Mouse (Mus musculus): ENCODE measurements at regions not wholly inside any gene's neighbourhood (a gene's known extent, or its start where the extent isn't known, plus 50 kb on each side); places are given as distances from the start of the nearest gene placed in this dataset.

- peak; percentile 86 for ATAC-seq
These were observed 120.8 kb upstream of the Arhgef26 start for GRCm38 (mm10) chr3:62217335-62217734.

GRCm38 (mm10) chr3:62227697-62228096, 110.4 kb upstream of the Arhgef26 start:
- WGBS, result 71% methylated on average over 2 of the region's 2 CpGs
- no peak for TF ChIP-seq CTCF (IDR thresholded peaks at IDR 0.05; ENCODE audit: low read depth)
- no peak for ATAC-seq

More at GRCm38 (mm10) chr3:62217335-62217734, 120.8 kb upstream of the Arhgef26 start:
- Histone ChIP-seq H3K9ac (no peak overlapping the region), H3K9me3 (ENCODE audit: low read length) (no peaks in the 10 kb centered on the region), H3K36me3 (ENCODE audit: insufficient read depth) (no peaks in the 10 kb centered on the region), H3K4me1 (ENCODE audit: insufficient read depth) (no peaks in the 10 kb centered on the region), H3K4me3 (ENCODE audit: low read depth, low read length) (no peak overlapping the region), H3K4me2 (ENCODE audit: low read depth) (no peak overlapping the region), H3K27me3 (ENCODE audit: insufficient read depth, low read length) (no peaks in the 10 kb centered on the region), H3K27ac (ENCODE audit: low read depth, low read length) (no peak overlapping the region)
- TF ChIP-seq CTCF (IDR thresholded peaks at IDR 0.05; ENCODE audit: low read depth), result no peak
- 65% methylated on average over 1 of the region's 1 CpGs for WGBS
- DNase-seq, result peak; percentile 13

GRCm38 (mm10) chr3:62228156-62228555, 110.0 kb upstream of the Arhgef26 start:
- H3K27me3 ChIP-seq (ENCODE audit: insufficient read depth, low read length), result no peaks in the 10 kb centered on the region
- no peak overlapping the region for H3K9ac ChIP-seq
- H3K4me2 ChIP-seq (ENCODE audit: low read depth), result no peak overlapping the region
- TF ChIP-seq CTCF (IDR thresholded peaks at IDR 0.05; ENCODE audit: low read depth), result no peak
- H3K36me3 ChIP-seq (ENCODE audit: insufficient read depth), result no peaks in the 10 kb centered on the region
- no peaks in the 10 kb centered on the region for H3K9me3 ChIP-seq (ENCODE audit: low read length)
- no peaks in the 10 kb centered on the region for H3K4me1 ChIP-seq (ENCODE audit: insufficient read depth)
- WGBS, result 85% methylated on average over 3 of the region's 3 CpGs
- ATAC-seq, result no peak
- H3K4me3 ChIP-seq (ENCODE audit: low read depth, low read length), result no peak overlapping the region
- DNase-seq, result no peak
- H3K27ac ChIP-seq (ENCODE audit: low read depth, low read length), result no peak overlapping the region

More at GRCm38 (mm10) chr3:62227697-62228096, 110.4 kb upstream of the Arhgef26 start:
- Histone ChIP-seq H3K4me2 (ENCODE audit: low read depth) (no peak overlapping the region), H3K27ac (ENCODE audit: low read depth, low read length) (no peak overlapping the region), H3K4me1 (ENCODE audit: insufficient read depth) (no peaks in the 10 kb centered on the region), H3K4me3 (ENCODE audit: low read depth, low read length) (no peak overlapping the region), H3K36me3 (ENCODE audit: insufficient read depth) (no peaks in the 10 kb centered on the region), H3K9me3 (ENCODE audit: low read length) (no peaks in the 10 kb centered on the region), H3K9ac (no peak overlapping the region), H3K27me3 (ENCODE audit: insufficient read depth, low read length) (no peaks in the 10 kb centered on the region)
- DNase-seq, result no peak

- ATAC-seq, result no peak
- Histone ChIP-seq H3K27ac (ENCODE audit: low read depth, low read length) (no peak overlapping the region), H3K4me2 (ENCODE audit: low read depth) (no peak overlapping the region), H3K36me3 (ENCODE audit: insufficient read depth) (no peaks in the 10 kb centered on the region), H3K27me3 (ENCODE audit: insufficient read depth, low read length) (no peaks in the 10 kb centered on the region), H3K9ac (no peak overlapping the region), H3K4me1 (ENCODE audit: insufficient read depth) (no peaks in the 10 kb centered on the region), H3K4me3 (ENCODE audit: low read depth, low read length) (no peak overlapping the region), H3K9me3 (ENCODE audit: low read length) (no peaks in the 10 kb centered on the region)
- no peak for DNase-seq
- 70% methylated on average over 3 of the region's 3 CpGs for WGBS
- TF ChIP-seq CTCF (IDR thresholded peaks at IDR 0.05; ENCODE audit: low read depth), result no peak
These were observed 97.1 kb upstream of the Arhgef26 start for GRCm38 (mm10) chr3:62241031-62241430.

- no peaks in the 10 kb centered on the region for H3K4me1 ChIP-seq (ENCODE audit: insufficient read depth)
- no peak overlapping the region for H3K4me3 ChIP-seq (ENCODE audit: low read depth, low read length)
- no peak for TF ChIP-seq CTCF (IDR thresholded peaks at IDR 0.05; ENCODE audit: low read depth)
- no peak overlapping the region for H3K9ac ChIP-seq
- H3K36me3 ChIP-seq (ENCODE audit: insufficient read depth), result no peaks in the 10 kb centered on the region
- DNase-seq (peak; percentile 35), ATAC-seq (peak; percentile 73)
- 34% methylated on average over 4 of the region's 4 CpGs for WGBS
- H3K27ac ChIP-seq (ENCODE audit: low read depth, low read length), result no peak overlapping the region
- H3K27me3 ChIP-seq (ENCODE audit: insufficient read depth, low read length), result no peaks in the 10 kb centered on the region
- H3K4me2 ChIP-seq (ENCODE audit: low read depth), result no peak overlapping the region
- H3K9me3 ChIP-seq (ENCODE audit: low read length), result no peaks in the 10 kb centered on the region
These were observed 66.4 kb upstream of the Arhgef26 start for GRCm38 (mm10) chr3:62271703-62272102.

- Histone ChIP-seq H3K9me3 (ENCODE audit: low read length) (no peaks in the 10 kb centered on the region), H3K9ac (no peak overlapping the region), H3K36me3 (ENCODE audit: insufficient read depth) (no peaks in the 10 kb centered on the region), H3K27me3 (ENCODE audit: insufficient read depth, low read length) (no peaks in the 10 kb centered on the region), H3K4me1 (ENCODE audit: insufficient read depth) (no peaks in the 10 kb centered on the region), H3K27ac (ENCODE audit: low read depth, low read length) (no peak overlapping the region), H3K4me3 (ENCODE audit: low read depth, low read length) (no peak overlapping the region), H3K4me2 (ENCODE audit: low read depth) (no peak overlapping the region)
- ATAC-seq (peak; percentile 92), DNase-seq (peak; percentile 32)
- no peak for TF ChIP-seq CTCF (IDR thresholded peaks at IDR 0.05; ENCODE audit: low read depth)
- WGBS, result 50% methylated on average over 3 of the region's 3 CpGs
These were observed 59.9 kb upstream of the Arhgef26 start for GRCm38 (mm10) chr3:62278279-62278678.

GRCm38 (mm10) chr3:62280960-62281359, 57.2 kb upstream of the Arhgef26 start:
- Histone ChIP-seq H3K27me3 (ENCODE audit: insufficient read depth, low read length) (no peaks in the 10 kb centered on the region), H3K27ac (ENCODE audit: low read depth, low read length) (no peak overlapping the region), H3K9me3 (ENCODE audit: low read length) (no peaks in the 10 kb centered on the region), H3K4me1 (ENCODE audit: insufficient read depth) (no peaks in the 10 kb centered on the region), H3K9ac (no peak overlapping the region), H3K36me3 (ENCODE audit: insufficient read depth) (no peaks in the 10 kb centered on the region), H3K4me2 (ENCODE audit: low read depth) (no peak overlapping the region), H3K4me3 (ENCODE audit: low read depth, low read length) (no peak overlapping the region)
- no peak for DNase-seq
- no peak for TF ChIP-seq CTCF (IDR thresholded peaks at IDR 0.05; ENCODE audit: low read depth)
- WGBS, result 81% methylated on average over 2 of the region's 2 CpGs
- ATAC-seq, result no peak

Data from forebrain, postnatal 0 days (tissue).